Mouse (Mus musculus): Measurements from ENCODE around the gene Fntb. TPM values are rescaled to one million over a fixed set of nuclear protein-coding genes. Genes with fewer than 3 reads are reported as not detected.

Fntb gene
- polyA plus RNA-seq, 1 experiment from 2014 or later: 40.2 TPM

- no peak for ATAC-seq (ENCODE audit: low read depth)
- H3K27ac ChIP-seq (ENCODE audit: low read depth, low read length): no peak overlapping the region
- WGBS: 48% methylated on average over 7 of the region's 7 CpGs
These were observed 130.4 kb downstream of the Fntb start for GRCm38 (mm10) chr12:76895777-76896176.

GRCm38 (mm10) chr12:76896566-76896965, 131.2 kb downstream of the Fntb start:
- 97% methylated on average over 4 of the region's 4 CpGs for WGBS
- ATAC-seq (ENCODE audit: low read depth): no peak

More at GRCm38 (mm10) chr12:76895777-76896176, 130.4 kb downstream of the Fntb start:
- H3K4me1 ChIP-seq (ENCODE audit: control insufficient read depth, insufficient read depth, low read length): no peaks in the 10 kb centered on the region
- no peak overlapping the region for H3K4me2 ChIP-seq (ENCODE audit: low read depth, low read length)
- no peaks in the 10 kb centered on the region for H3K36me3 ChIP-seq (ENCODE audit: control insufficient read depth, insufficient read depth, low read length)
- no peak overlapping the region for H3K4me3 ChIP-seq (ENCODE audit: low read depth, low read length)
- H3K27me3 ChIP-seq (ENCODE audit: control insufficient read depth, insufficient read depth, low read length): no peaks in the 10 kb centered on the region
- no peaks in the 10 kb centered on the region for H3K9me3 ChIP-seq (ENCODE audit: control insufficient read depth, low read length)
- H3K9ac ChIP-seq (replicated peaks; ENCODE audit: low read depth, low read length): no peak overlapping the region

GRCm38 (mm10) chr12:76897006-76897405, 131.6 kb downstream of the Fntb start:
- Histone ChIP-seq H3K9ac (replicated peaks; ENCODE audit: low read depth, low read length) (no peak overlapping the region), H3K27me3 (ENCODE audit: control insufficient read depth, insufficient read depth, low read length) (no peaks in the 10 kb centered on the region), H3K4me1 (ENCODE audit: control insufficient read depth, insufficient read depth, low read length) (no peaks in the 10 kb centered on the region), H3K9me3 (ENCODE audit: control insufficient read depth, low read length) (no peaks in the 10 kb centered on the region), H3K27ac (ENCODE audit: low read depth, low read length) (no peak overlapping the region), H3K4me2 (ENCODE audit: low read depth, low read length) (no peak overlapping the region), H3K36me3 (ENCODE audit: control insufficient read depth, insufficient read depth, low read length) (no peaks in the 10 kb centered on the region), H3K4me3 (ENCODE audit: low read depth, low read length) (no peak overlapping the region)
- 85% methylated on average over 10 of the region's 10 CpGs for WGBS
- no peak for ATAC-seq (ENCODE audit: low read depth)

More at GRCm38 (mm10) chr12:76896566-76896965, 131.2 kb downstream of the Fntb start:
- Histone ChIP-seq H3K9ac (replicated peaks; ENCODE audit: low read depth, low read length) (no peak overlapping the region), H3K27ac (ENCODE audit: low read depth, low read length) (no peak overlapping the region), H3K4me3 (ENCODE audit: low read depth, low read length) (no peak overlapping the region), H3K4me1 (ENCODE audit: control insufficient read depth, insufficient read depth, low read length) (no peaks in the 10 kb centered on the region), H3K4me2 (ENCODE audit: low read depth, low read length) (no peak overlapping the region), H3K27me3 (ENCODE audit: control insufficient read depth, insufficient read depth, low read length) (no peaks in the 10 kb centered on the region), H3K36me3 (ENCODE audit: control insufficient read depth, insufficient read depth, low read length) (no peaks in the 10 kb centered on the region), H3K9me3 (ENCODE audit: control insufficient read depth, low read length) (no peaks in the 10 kb centered on the region)

GRCm38 (mm10) chr12:76898141-76898540, 132.8 kb downstream of the Fntb start:
- Histone ChIP-seq H3K4me1 (ENCODE audit: control insufficient read depth, insufficient read depth, low read length) (no peaks in the 10 kb centered on the region), H3K9ac (replicated peaks; ENCODE audit: low read depth, low read length) (no peak overlapping the region), H3K9me3 (ENCODE audit: control insufficient read depth, low read length) (no peaks in the 10 kb centered on the region), H3K36me3 (ENCODE audit: control insufficient read depth, insufficient read depth, low read length) (no peaks in the 10 kb centered on the region), H3K27ac (ENCODE audit: low read depth, low read length) (no peak overlapping the region), H3K4me2 (ENCODE audit: low read depth, low read length) (no peak overlapping the region), H3K27me3 (ENCODE audit: control insufficient read depth, insufficient read depth, low read length) (no peaks in the 10 kb centered on the region), H3K4me3 (ENCODE audit: low read depth, low read length) (no peak overlapping the region)
- no peak for ATAC-seq (ENCODE audit: low read depth)

GRCm38 (mm10) chr12:76899261-76899975, 134.0 kb downstream of the Fntb start:
- Histone ChIP-seq H3K4me3 (ENCODE audit: low read depth, low read length) (no peak overlapping the region), H3K4me2 (ENCODE audit: low read depth, low read length) (no peak overlapping the region), H3K9me3 (ENCODE audit: control insufficient read depth, low read length) (no peaks in the 10 kb centered on the region), H3K27ac (ENCODE audit: low read depth, low read length) (no peak overlapping the region), H3K4me1 (ENCODE audit: control insufficient read depth, insufficient read depth, low read length) (no peaks in the 10 kb centered on the region), H3K9ac (replicated peaks; ENCODE audit: low read depth, low read length) (no peak overlapping the region), H3K27me3 (ENCODE audit: control insufficient read depth, insufficient read depth, low read length) (no peaks in the 10 kb centered on the region), H3K36me3 (ENCODE audit: control insufficient read depth, insufficient read depth, low read length) (no peaks in the 10 kb centered on the region)
- ATAC-seq (ENCODE audit: low read depth): no peak
- 92% methylated on average over 10 of the region's 10 CpGs for WGBS

GRCm38 (mm10) chr12:76901508-76902294, 136.3 kb downstream of the Fntb start:
- ATAC-seq (ENCODE audit: low read depth): no peak
- no peaks in the 10 kb centered on the region for H3K9me3 ChIP-seq (ENCODE audit: control insufficient read depth, low read length)
- H3K4me1 ChIP-seq (ENCODE audit: control insufficient read depth, insufficient read depth, low read length): no peaks in the 10 kb centered on the region
- H3K27ac ChIP-seq (ENCODE audit: low read depth, low read length): no peak overlapping the region
- WGBS: 77% methylated on average over 3 of the region's 3 CpGs
- no peak overlapping the region for H3K9ac ChIP-seq (replicated peaks; ENCODE audit: low read depth, low read length)
- no peaks in the 10 kb centered on the region for H3K36me3 ChIP-seq (ENCODE audit: control insufficient read depth, insufficient read depth, low read length)
- no peak overlapping the region for H3K4me3 ChIP-seq (ENCODE audit: low read depth, low read length)
- no peaks in the 10 kb centered on the region for H3K27me3 ChIP-seq (ENCODE audit: control insufficient read depth, insufficient read depth, low read length)
- no peak overlapping the region for H3K4me2 ChIP-seq (ENCODE audit: low read depth, low read length)

- Histone ChIP-seq H3K27me3 (ENCODE audit: control insufficient read depth, insufficient read depth, low read length) (no peaks in the 10 kb centered on the region), H3K9me3 (ENCODE audit: control insufficient read depth, low read length) (no peaks in the 10 kb centered on the region), H3K4me1 (ENCODE audit: control insufficient read depth, insufficient read depth, low read length) (no peaks in the 10 kb centered on the region), H3K36me3 (ENCODE audit: control insufficient read depth, insufficient read depth, low read length) (no peaks in the 10 kb centered on the region), H3K4me3 (ENCODE audit: low read depth, low read length) (no peak overlapping the region), H3K9ac (replicated peaks; ENCODE audit: low read depth, low read length) (no peak overlapping the region), H3K4me2 (ENCODE audit: low read depth, low read length) (no peak overlapping the region), H3K27ac (ENCODE audit: low read depth, low read length) (no peak overlapping the region)
- no peak for ATAC-seq (ENCODE audit: low read depth)
- WGBS: 94% methylated on average over 1 of the region's 1 CpGs
These were observed 140.9 kb downstream of the Fntb start for GRCm38 (mm10) chr12:76906278-76906677.

GRCm38 (mm10) chr12:76909218-76909617, 143.8 kb downstream of the Fntb start:
- Histone ChIP-seq H3K27ac (ENCODE audit: low read depth, low read length) (no peak overlapping the region), H3K9ac (replicated peaks; ENCODE audit: low read depth, low read length) (no peak overlapping the region), H3K27me3 (ENCODE audit: control insufficient read depth, insufficient read depth, low read length) (no peaks in the 10 kb centered on the region), H3K36me3 (ENCODE audit: control insufficient read depth, insufficient read depth, low read length) (no peaks in the 10 kb centered on the region), H3K4me2 (ENCODE audit: low read depth, low read length) (no peak overlapping the region), H3K9me3 (ENCODE audit: control insufficient read depth, low read length) (no peaks in the 10 kb centered on the region), H3K4me3 (ENCODE audit: low read depth, low read length) (no peak overlapping the region), H3K4me1 (ENCODE audit: control insufficient read depth, insufficient read depth, low read length) (no peaks in the 10 kb centered on the region)
- ATAC-seq (ENCODE audit: low read depth): no peak
- WGBS: 91% methylated on average over 5 of the region's 5 CpGs

GRCm38 (mm10) chr12:76910258-76910940, 145.0 kb downstream of the Fntb start:
- no peak overlapping the region for H3K4me3 ChIP-seq (ENCODE audit: low read depth, low read length)

More at GRCm38 (mm10) chr12:76910258-76910940, 145.0 kb downstream of the Fntb start:
- H3K36me3 ChIP-seq (ENCODE audit: control insufficient read depth, insufficient read depth, low read length): no peaks in the 10 kb centered on the region
- WGBS: 77% methylated on average over 11 of the region's 11 CpGs
- no peaks in the 10 kb centered on the region for H3K9me3 ChIP-seq (ENCODE audit: control insufficient read depth, low read length)
- H3K27ac ChIP-seq (ENCODE audit: low read depth, low read length): no peak overlapping the region
- no peak overlapping the region for H3K4me2 ChIP-seq (ENCODE audit: low read depth, low read length)
- no peak overlapping the region for H3K9ac ChIP-seq (replicated peaks; ENCODE audit: low read depth, low read length)
- ATAC-seq (ENCODE audit: low read depth): no peak
- no peaks in the 10 kb centered on the region for H3K27me3 ChIP-seq (ENCODE audit: control insufficient read depth, insufficient read depth, low read length)
- no peaks in the 10 kb centered on the region for H3K4me1 ChIP-seq (ENCODE audit: control insufficient read depth, insufficient read depth, low read length)

All from neural tube, embryonic 14.5 days (tissue).